Mouse (Mus musculus) heart, embryonic 11.5 days (tissue): ENCODE data around the gene Grtp1. TPM values are rescaled to one million over a fixed set of nuclear protein-coding genes. Genes with fewer than 3 reads are reported as not detected.

Experiments used
- ATAC-seq: fragments of 200-750 bp; cut with Nextera tagmentation; replicated peaks from 2 replicates; pipeline ENCODE4 v1.8.0; 2017; ENCODE audit warnings: moderate library complexity; ENCODE audit not compliant: insufficient number of reproducible peaks, low FRiP score, low TSS enrichment
- H3K27ac ChIP-seq: fragments of 300-500 bp; sonication (generic); 2 replicates; pipeline ENCODE4 v1.5.1; 2014; ENCODE audit warnings: mild to moderate bottlenecking, low read depth, low read length
- H3K27me3 ChIP-seq: fragments of 300-500 bp; sonication (generic); 2 replicates; pipeline ENCODE4 v1.6.1; 2014; ENCODE audit warnings: mild to moderate bottlenecking, low read length, mixed read lengths; ENCODE audit not compliant: control insufficient read depth, insufficient read depth
- H3K36me3 ChIP-seq: fragments of 300-500 bp; sonication (generic); 2 replicates; pipeline ENCODE4 v1.6.1; 2014; ENCODE audit warnings: mild to moderate bottlenecking, low read length, moderate library complexity, mixed read lengths; ENCODE audit not compliant: control insufficient read depth, insufficient read depth
- H3K4me1 ChIP-seq: fragments of 300-500 bp; sonication (generic); 2 replicates; pipeline ENCODE4 v1.6.1; 2014; ENCODE audit warnings: low read length; ENCODE audit not compliant: control insufficient read depth, insufficient read depth
- H3K4me2 ChIP-seq: fragments of 300-500 bp; sonication (generic); 2 replicates; pipeline ENCODE4 v1.6.1; 2014; ENCODE audit warnings: mild to moderate bottlenecking, moderate library complexity
- H3K4me3 ChIP-seq: fragments of 300-500 bp; sonication (generic); 2 replicates; pipeline ENCODE4 v1.5.1; 2014; ENCODE audit warnings: low read depth, low read length
- H3K9ac ChIP-seq: fragments of 300-500 bp; sonication (generic); 2 replicates; pipeline ENCODE4 v1.6.1; 2014; ENCODE audit warnings: mild to moderate bottlenecking, low read depth, low read length, moderate library complexity
- H3K9me3 ChIP-seq: fragments of 300-500 bp; sonication (generic); replicated peaks from 2 replicates; pipeline ENCODE4 v1.6.1; 2016; ENCODE audit warnings: low read length; ENCODE audit not compliant: control insufficient read depth
- WGBS: fragments of 180-500 bp; shearing (Covaris S2); extraction: QIAGEN DNeasy Blood & Tissue Kit; methylation state at CpG from one replicate; pipeline ENCODE4 v1.1.7; 2014; ENCODE audit not compliant: insufficient replicate concordance; 5-methylcytosine and 5-hydroxymethylcytosine counted together
- polyA plus RNA-seq: library from polyadenylated mRNA; unstranded; fragments of >200 nt; fragmentation: Nextera tagmentation; extraction: Ambion mirVana; gene quantifications from 2 replicates; pipeline ENCODE4 v1.2.1, GENCODE M21; 2014

Grtp1 gene
- polyA plus RNA-seq, 1 experiment from 2014 or later = 28.2 TPM

DNA sequence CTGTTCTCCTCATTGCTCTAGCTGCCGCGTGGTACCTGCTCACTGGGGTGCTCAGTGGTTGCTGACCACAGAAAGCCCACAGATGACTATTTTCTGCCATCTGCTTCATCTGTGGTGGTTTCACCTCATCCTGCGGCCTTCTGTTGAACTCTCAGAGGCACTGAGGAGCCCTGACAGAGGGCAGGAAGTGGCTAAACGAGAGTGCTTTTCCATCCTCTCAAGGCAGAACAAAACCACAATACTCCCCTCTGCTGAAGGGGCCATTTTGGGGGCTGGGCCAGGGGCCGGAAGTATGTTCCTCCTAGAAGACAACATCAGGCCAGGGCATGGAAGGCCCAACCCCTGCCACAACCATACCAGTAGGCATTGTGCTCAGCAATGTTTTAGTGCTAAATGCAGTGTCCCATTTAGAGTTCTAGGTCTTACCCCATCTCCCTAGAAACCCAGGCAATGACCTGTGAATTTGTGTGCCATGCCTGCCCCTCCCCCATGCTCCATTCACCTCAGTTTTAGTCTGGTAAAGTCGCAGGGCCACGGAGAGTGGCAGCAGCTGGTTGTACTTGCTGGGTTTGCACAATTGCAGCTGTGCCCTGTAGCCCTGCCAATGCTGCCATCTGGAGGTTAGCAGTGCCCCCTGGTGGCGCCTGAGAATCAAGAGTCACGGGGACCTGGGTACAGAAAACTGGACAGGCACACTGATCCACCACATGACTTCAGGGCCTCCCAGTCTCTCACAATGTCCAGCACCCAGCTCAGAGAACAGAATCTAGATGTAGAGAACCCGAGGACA, 13.3 kb upstream of the Grtp1 start:
- Histone ChIP-seq H3K27ac (peak overlapping the region; percentile 54), H3K9me3 (no peaks in the 10 kb centered on the region), H3K4me1 (peaks cover 31% of the 10 kb centered on the region), H3K9ac (no peak overlapping the region; the same call in 1 of the 2 replicates), H3K27me3 (no peaks in the 10 kb centered on the region), H3K4me3 (no peak overlapping the region), H3K4me2 (peak overlapping the region; percentile 52), H3K36me3 (no peaks in the 10 kb centered on the region)
- peak; percentile 36 for ATAC-seq
- 20% methylated on average over 10 of the region's 10 CpGs for WGBS

- peaks cover 33% of the 10 kb centered on the region for H3K4me1 ChIP-seq
- no peak overlapping the region for H3K4me3 ChIP-seq
- peak overlapping the region; percentile 22 for H3K4me2 ChIP-seq
- WGBS = 44% methylated on average over 1 of the region's 1 CpGs
- H3K27ac ChIP-seq = peak overlapping the region; percentile 83
- peak overlapping the region; percentile 1; the same call in 1 of the 2 replicates for H3K9ac ChIP-seq
- peak; percentile 62 for ATAC-seq
- H3K9me3 ChIP-seq = no peaks in the 10 kb centered on the region
- no peaks in the 10 kb centered on the region for H3K27me3 ChIP-seq
- no peaks in the 10 kb centered on the region for H3K36me3 ChIP-seq
Observed at GRCm38 (mm10) chr8:13209770-13210169, 9.3 kb upstream of the Grtp1 start.

DNA sequence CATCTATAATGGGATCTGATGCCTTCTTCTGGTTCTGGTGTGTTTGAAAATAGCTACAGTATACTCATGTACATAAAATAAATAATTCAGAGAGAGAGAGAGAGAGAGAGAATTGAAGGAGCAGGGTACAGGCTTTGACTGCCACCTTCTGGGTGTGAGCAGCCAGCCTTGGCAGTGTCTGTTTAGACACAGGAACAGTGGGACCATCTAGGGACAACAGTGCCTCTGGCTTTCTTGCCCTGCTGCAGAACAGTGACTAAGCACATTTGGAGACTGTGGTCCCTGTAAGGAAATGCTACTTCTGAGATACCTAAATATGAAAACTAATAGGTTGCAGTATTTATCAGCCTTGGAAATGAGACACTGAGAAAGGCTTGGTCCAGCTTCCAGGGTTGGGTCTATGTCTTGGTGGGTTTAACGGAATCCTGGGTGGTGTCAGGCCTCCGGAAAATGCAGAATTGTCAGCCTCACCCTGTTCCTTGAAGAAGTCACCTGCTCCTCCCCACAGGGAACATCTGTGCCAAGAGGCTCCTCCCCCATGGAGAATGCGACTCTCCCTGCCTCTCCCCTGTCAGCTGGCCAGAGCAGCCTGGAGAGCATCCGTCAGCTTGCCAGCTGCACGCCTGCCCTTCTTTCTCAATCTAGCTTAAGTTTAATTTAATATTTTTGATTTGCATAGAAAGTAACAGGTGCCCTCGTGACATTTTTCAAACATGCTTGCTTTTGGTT, 8.4 kb upstream of the Grtp1 start:
- no peaks in the 10 kb centered on the region for H3K9me3 ChIP-seq
- WGBS = 37% methylated on average over 6 of the region's 6 CpGs
- H3K4me3 ChIP-seq = no peak overlapping the region
- H3K36me3 ChIP-seq = no peaks in the 10 kb centered on the region
- H3K9ac ChIP-seq = no peak overlapping the region
- H3K4me1 ChIP-seq = peaks cover 33% of the 10 kb centered on the region
- H3K4me2 ChIP-seq = peak overlapping the region; percentile 22
- ATAC-seq = no peak; the same call in 1 of the 2 replicates
- H3K27ac ChIP-seq = peak overlapping the region; percentile 83
- H3K27me3 ChIP-seq = no peaks in the 10 kb centered on the region

GRCm38 (mm10) chr8:13206290-13206689, 5.9 kb upstream of the Grtp1 start:
- 38% methylated on average over 5 of the region's 5 CpGs for whole genome bisulfite sequencing
- Histone ChIP-seq H3K9me3 (no peaks in the 10 kb centered on the region), H3K4me1 (peaks cover 27% of the 10 kb centered on the region), H3K4me2 (no peak overlapping the region), H3K27ac (no peak overlapping the region), H3K27me3 (peaks cover 6% of the 10 kb centered on the region; the same call in 1 of the 2 replicates), H3K36me3 (no peaks in the 10 kb centered on the region), H3K9ac (no peak overlapping the region), H3K4me3 (no peak overlapping the region)
- ATAC-seq = no peak

DNA sequence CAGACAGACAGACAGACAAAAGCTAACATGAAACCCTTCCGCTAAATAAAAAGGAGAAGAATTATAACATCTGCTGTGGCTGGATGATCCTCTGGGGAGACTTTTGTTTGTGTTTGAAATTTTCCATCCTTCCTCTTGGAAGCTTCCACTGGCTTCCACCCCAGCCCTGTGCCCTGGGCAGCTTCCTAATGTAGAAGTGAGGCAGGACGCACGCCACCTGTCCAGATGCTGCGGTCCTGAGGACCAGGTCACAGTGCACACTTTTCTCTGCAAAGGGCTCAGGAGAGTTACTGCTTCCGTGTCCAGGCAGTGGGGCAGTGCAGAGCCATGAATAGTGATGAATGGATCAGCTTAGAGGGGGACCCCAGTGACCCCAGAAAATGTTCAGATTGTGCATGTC, 4.9 kb upstream of the Grtp1 start:
- Histone ChIP-seq H3K27me3 (peaks cover 13% of the 10 kb centered on the region; the same call in 1 of the 2 replicates), H3K4me3 (no peak overlapping the region), H3K9me3 (no peaks in the 10 kb centered on the region), H3K4me2 (no peak overlapping the region), H3K9ac (no peak overlapping the region), H3K4me1 (peaks cover 24% of the 10 kb centered on the region), H3K36me3 (no peaks in the 10 kb centered on the region), H3K27ac (no peak overlapping the region)
- WGBS = 78% methylated on average over 5 of the region's 5 CpGs
- ATAC-seq = no peak

- H3K4me2 ChIP-seq = no peak overlapping the region; the same call in 1 of the 2 replicates
- H3K4me3 ChIP-seq = no peak overlapping the region
- H3K4me1 ChIP-seq = peaks cover 23% of the 10 kb centered on the region
- no peaks in the 10 kb centered on the region for H3K9me3 ChIP-seq
- 0 out of 2 replicates have a peak, but pooled peaks have one; percentile 49 for ATAC-seq
- no peaks in the 10 kb centered on the region for H3K36me3 ChIP-seq
- 66% methylated on average over 12 of the region's 12 CpGs for WGBS
- H3K9ac ChIP-seq = peak overlapping the region; percentile 17; the same call in 1 of the 2 replicates
- H3K27me3 ChIP-seq = peaks cover 15% of the 10 kb centered on the region; the same call in 1 of the 2 replicates
- peak overlapping the region; percentile 71 for H3K27ac ChIP-seq
Observed at GRCm38 (mm10) chr8:13204371-13205140, 4.1 kb upstream of the Grtp1 start.

DNA sequence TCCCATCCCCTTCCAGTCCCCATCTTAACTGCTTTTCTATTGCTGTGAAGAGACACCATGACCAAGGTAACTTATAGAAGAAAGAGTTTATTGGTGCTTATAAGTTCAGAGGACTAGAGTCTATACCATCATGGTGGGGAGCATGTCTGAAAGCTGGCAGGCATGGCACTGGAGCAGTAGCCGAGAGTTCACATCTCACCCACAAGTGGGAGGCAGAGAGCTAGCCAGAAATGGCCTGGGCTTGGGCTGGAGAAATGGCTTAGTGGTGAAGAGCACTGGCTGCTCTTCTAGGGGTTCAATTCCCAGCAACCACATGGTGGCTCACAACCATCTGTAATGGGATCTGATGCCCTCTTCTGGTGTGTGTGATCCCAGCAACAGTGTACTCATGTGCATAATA, 3.1 kb upstream of the Grtp1 start:
- Histone ChIP-seq H3K27me3 (peaks cover 18% of the 10 kb centered on the region; the same call in 1 of the 2 replicates), H3K9me3 (no peaks in the 10 kb centered on the region), H3K9ac (peak overlapping the region; percentile 22; the same call in 1 of the 2 replicates), H3K27ac (peak overlapping the region; percentile 70), H3K4me1 (peaks cover 14% of the 10 kb centered on the region), H3K4me2 (peak overlapping the region; percentile 87), H3K4me3 (peak overlapping the region; percentile 8; the same call in 1 of the 2 replicates), H3K36me3 (no peaks in the 10 kb centered on the region)
- no peak for ATAC-seq
- 71% methylated on average over 1 of the region's 1 CpGs for WGBS

DNA sequence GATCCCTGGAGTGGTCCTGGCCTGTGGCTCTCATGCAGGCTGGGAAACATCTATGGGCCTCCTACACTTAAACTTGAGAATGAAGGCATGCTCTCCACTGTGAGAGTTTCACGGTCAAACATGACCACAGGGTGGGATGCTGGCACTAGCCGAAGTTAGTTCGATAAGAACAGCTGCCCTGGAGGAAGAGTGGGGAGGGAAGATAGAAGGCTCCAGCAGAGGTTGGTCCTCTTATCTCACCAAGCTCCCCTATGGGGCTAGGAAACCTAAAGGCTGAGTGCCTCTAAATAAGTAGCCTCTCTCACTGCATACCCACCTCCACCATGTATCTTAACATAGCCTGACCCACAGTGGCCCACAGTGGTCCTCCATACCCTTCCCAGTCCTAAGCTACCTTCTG, 2.4 kb upstream of the Grtp1 start:
- peaks cover 18% of the 10 kb centered on the region; the same call in 1 of the 2 replicates for H3K27me3 ChIP-seq
- WGBS = 68% methylated on average over 3 of the region's 3 CpGs
- peak overlapping the region; percentile 70 for H3K27ac ChIP-seq
- H3K4me2 ChIP-seq = peak overlapping the region; percentile 87
- peak overlapping the region; percentile 90; the same call in 1 of the 2 replicates for H3K4me3 ChIP-seq
- H3K36me3 ChIP-seq = no peaks in the 10 kb centered on the region
- H3K9ac ChIP-seq = peak overlapping the region; percentile 1; the same call in 1 of the 2 replicates
- ATAC-seq = peak; percentile 60
- peaks cover 14% of the 10 kb centered on the region for H3K4me1 ChIP-seq
- no peaks in the 10 kb centered on the region for H3K9me3 ChIP-seq
